Mouse (Mus musculus) olfactory bulb, adult 2 months (tissue): ENCODE data around the gene Tmem132a. TPM values are rescaled to one million over a fixed set of nuclear protein-coding genes. Genes with fewer than 3 reads are reported as not detected.

Experiments
- H3K27ac ChIP-seq: fragments of 200-500 bp; 2 replicates; pipeline ENCODE4 v1.5.1; 2012; ENCODE audit warnings: low read depth, low read length; ENCODE audit not compliant: insufficient read depth
- H3K4me1 ChIP-seq: fragments of 200-500 bp; 2 replicates; pipeline ENCODE4 v1.6.1; 2012; ENCODE audit warnings: low read length; ENCODE audit not compliant: control insufficient read depth, insufficient read depth
- H3K4me3 ChIP-seq: fragments of 200-500 bp; 2 replicates; pipeline ENCODE4 v1.5.1; 2012; ENCODE audit warnings: mild to moderate bottlenecking, low read depth, low read length, moderate library complexity; ENCODE audit not compliant: insufficient read depth
- CTCF ChIP-seq: fragments of 200-500 bp; IDR thresholded peaks from 2 replicates; pipeline ENCODE4 v1.5.1; 2012; ENCODE audit warnings: low read depth, mild to moderate bottlenecking, low read length, moderate library complexity; ENCODE audit not compliant: insufficient read depth
- POLR2A ChIP-seq: fragments of 200-500 bp; IDR thresholded peaks from 2 replicates; pipeline ENCODE4 v1.6.1; 2012; ENCODE audit warnings: mild to moderate bottlenecking, low read depth, low read length, moderate library complexity; ENCODE audit not compliant: insufficient read depth
- WGBS: fragments of 180-500 bp; shearing (Covaris S2); methylation state at CpG from one replicate; pipeline ENCODE4 v1.1.7; 2018; 5-methylcytosine and 5-hydroxymethylcytosine counted together
- polyA plus RNA-seq: library from polyadenylated mRNA; stranded (reverse); fragments of >200 nt; gene quantifications from 2 replicates; pipeline ENCODE4 v1.2.4, GENCODE M21; 2012; ENCODE audit warnings: low replicate concordance; ENCODE audit not compliant: missing spikeins, insufficient read depth, insufficient read length

Gene Tmem132a
- polyA plus RNA-seq, 1 experiment, result not detected

- H3K4me1 ChIP-seq, result no peaks in the 10 kb centered on the region; the same call in 1 of the 2 replicates
- no peak overlapping the region for H3K4me3 ChIP-seq
- TF ChIP-seq CTCF (no peak), POLR2A (no peak)
- 57% methylated on average over 4 of the region's 4 CpGs for WGBS
- H3K27ac ChIP-seq, result no peak overlapping the region
These were observed 59.6 kb downstream of the Tmem132a start for GRCm38 (mm10) chr19:10810176-10810492.

GRCm38 (mm10) chr19:10809428-10810175 lies 60.1 kb downstream of the Tmem132a start:
- H3K27ac ChIP-seq, result no peak overlapping the region
- no peaks in the 10 kb centered on the region; the same call in 1 of the 2 replicates for H3K4me1 ChIP-seq
- TF ChIP-seq CTCF, result no peak
- no peak for TF ChIP-seq POLR2A
- 64% methylated on average over 11 of the region's 11 CpGs for WGBS
- H3K4me3 ChIP-seq, result no peak overlapping the region

DNA sequence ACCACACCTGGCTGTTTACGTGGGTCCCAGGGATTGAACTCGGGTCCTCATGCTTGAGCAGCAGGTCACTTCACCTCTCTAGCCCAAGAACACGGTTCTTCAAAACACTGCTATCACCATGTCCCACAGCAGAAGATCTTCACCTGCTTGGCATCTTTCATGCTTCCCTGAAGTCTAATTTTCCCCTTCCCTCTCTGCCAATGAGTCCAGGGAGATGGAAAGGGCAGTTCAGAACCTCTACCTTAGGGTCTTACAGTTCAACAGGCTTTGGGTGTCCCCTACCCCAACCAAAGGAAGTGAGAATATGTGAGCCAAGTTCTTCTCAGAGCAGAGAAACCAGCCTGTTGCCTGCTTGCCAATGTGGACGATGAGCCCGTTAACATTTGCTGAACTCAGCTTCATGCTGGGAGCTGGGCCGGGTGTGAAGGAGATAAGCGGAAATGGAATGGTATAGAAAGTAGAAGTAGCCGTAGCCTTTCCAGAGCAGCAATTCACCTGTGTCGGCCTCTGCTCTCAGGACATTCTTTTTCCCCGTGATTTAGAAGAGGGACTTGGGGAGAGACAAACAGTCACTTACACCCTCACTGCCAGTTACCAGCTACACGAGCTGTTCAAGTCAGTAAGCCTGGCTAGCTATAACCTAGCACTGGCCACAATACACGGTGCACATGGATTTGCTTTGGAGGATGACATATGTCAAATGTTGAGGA lies 61.1 kb downstream of the Tmem132a start:
- H3K27ac ChIP-seq, result no peak overlapping the region
- H3K4me3 ChIP-seq, result no peak overlapping the region
- TF ChIP-seq CTCF, result no peak
- whole genome bisulfite sequencing, result 88% methylated on average over 12 of the region's 12 CpGs
- no peaks in the 10 kb centered on the region; the same call in 1 of the 2 replicates for H3K4me1 ChIP-seq

Other genes with a start within 250 kb of the Tmem132a start
- not detected in 2 replicates for gene Vwce, start 235.7 kb downstream of the Tmem132a start, polyA plus RNA-seq
- gene Pga5, start 191.9 kb downstream of the Tmem132a start, polyA plus RNA-seq, result not detected in 2 replicates
- not detected in 2 replicates for gene Vps37c, start 181.2 kb downstream of the Tmem132a start, polyA plus RNA-seq
- not detected in 2 replicates for gene Cd5, start 130.9 kb downstream of the Tmem132a start, polyA plus RNA-seq
- gene Cd6, start 39.9 kb downstream of the Tmem132a start, polyA plus RNA-seq, result not detected in 2 replicates
- gene Slc15a3, start 30.2 kb downstream of the Tmem132a start, polyA plus RNA-seq, result not detected in 2 replicates
- gene Tmem109, start 12.1 kb upstream of the Tmem132a start, polyA plus RNA-seq, result not detected in 2 replicates
- 125 TPM in 1 of 2 replicates, not detected in the other for gene Prpf19, start 25.3 kb upstream of the Tmem132a start, polyA plus RNA-seq
- gene Zp1, start 50.7 kb upstream of the Tmem132a start, polyA plus RNA-seq, result not detected in 2 replicates
- not detected in 2 replicates for gene Ptgdr2, start 67.2 kb upstream of the Tmem132a start, polyA plus RNA-seq
- gene Ccdc86, start 79.3 kb upstream of the Tmem132a start, polyA plus RNA-seq, result not detected in 2 replicates
- gene Ms4a10, start 104.7 kb upstream of the Tmem132a start, polyA plus RNA-seq, result not detected in 2 replicates
- not detected in 2 replicates for gene Ms4a15, start 123.3 kb upstream of the Tmem132a start, polyA plus RNA-seq
- not detected in 2 replicates for gene Ms4a18, start 148.1 kb upstream of the Tmem132a start, polyA plus RNA-seq
- not detected in 2 replicates for gene Ms4a8a, start 211.2 kb upstream of the Tmem132a start, polyA plus RNA-seq